Mouse (Mus musculus) kidney, postnatal 4 days (tissue): ENCODE results near the gene Fggy.

ENCODE experiments used
- DNase-seq, 2 experiments: peaks; one replicate each; pipeline ENCODE4 v3.0.0; 2021; ENCODE audit warnings: mixed read lengths in 2 of 2

The Fggy gene

DNA sequence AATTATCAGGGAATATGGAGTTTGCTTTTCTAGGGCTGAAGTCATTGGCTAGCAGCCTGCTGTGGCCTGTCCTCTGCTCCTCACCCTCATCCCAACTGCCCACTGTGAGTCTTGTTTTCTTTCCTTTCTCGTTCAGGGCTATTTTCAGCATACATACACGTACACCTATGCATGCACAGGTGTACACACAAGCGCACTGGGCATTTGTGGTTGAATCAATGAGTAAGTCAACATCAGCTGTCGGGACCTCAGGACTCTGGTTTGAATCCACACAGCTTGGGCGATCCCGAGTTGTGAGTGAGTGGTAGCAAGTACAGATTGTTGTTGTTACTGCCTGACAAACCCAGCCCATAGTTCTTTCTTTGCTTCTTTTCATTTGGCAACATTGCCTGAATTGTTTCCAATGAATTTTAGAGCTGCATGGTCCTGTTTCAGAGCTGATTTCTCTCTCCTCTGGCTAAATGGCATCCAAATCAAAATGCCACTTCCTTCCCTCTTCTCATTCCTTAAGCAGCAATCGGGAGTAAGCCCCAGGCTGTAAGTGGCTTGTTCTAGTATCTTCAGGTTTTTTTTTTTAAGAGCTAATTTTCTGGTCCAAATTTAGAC, 109.1 kb downstream of the Fggy start:
- DNase-seq = no peak

DNA sequence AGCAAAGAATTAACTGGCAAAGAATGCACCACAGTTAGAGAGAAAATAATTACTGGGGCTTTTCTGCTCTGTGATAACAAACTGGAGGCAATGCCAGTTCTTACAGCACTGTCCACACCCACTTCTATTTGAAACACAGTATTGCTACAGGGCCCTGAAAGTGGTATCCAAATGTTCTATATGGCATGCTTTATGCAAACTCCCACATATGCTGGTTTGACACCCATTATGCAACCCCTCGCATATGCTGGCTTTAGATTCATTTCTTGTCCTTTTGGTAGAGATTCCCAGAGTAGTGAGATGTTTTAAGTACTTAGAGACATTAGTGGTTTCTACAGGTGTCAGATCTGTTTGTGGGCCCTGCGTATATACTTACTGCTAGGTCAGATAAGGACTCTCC, 109.6 kb downstream of the Fggy start:
- DNase-seq = no peak

DNA sequence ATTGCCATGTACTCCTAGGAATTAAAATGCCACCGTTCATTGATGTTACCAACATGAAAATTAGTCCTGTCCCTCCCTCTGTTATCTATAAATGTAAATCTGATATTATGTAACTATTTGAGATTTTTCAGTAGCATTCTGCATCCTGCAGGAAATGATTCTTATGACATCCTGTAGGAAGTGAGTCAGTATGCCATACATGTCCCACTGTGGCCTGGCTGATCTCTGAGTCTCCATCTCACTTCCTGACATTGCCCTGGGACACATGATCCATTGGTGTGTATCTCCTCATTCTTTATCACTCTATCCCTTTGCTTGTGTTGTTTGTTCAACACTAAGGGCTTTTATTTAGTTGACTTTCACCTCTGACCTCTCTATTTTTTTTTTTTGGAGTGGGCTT, 110.3 kb downstream of the Fggy start:
- DNase-seq = no peak

DNA sequence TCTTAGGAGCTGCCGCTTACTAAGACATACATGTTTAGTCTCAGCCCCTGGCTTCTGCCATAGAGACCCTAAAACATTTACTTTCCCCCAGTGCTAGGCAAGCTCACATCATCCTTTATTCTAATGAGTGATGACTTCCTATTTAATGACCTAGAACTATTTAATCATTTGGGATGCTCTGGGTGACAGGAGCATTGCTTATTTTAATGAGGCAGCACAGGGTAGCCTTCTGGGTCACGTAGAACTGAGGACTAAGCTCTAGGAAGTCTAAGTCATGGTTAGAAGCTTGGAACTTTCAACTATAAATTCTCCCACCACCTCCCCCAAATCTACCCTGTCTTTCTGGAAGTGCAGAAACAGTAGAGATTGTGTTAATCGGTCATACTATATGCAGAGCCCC, 111.2 kb downstream of the Fggy start:
- no peak for DNase-seq

DNA sequence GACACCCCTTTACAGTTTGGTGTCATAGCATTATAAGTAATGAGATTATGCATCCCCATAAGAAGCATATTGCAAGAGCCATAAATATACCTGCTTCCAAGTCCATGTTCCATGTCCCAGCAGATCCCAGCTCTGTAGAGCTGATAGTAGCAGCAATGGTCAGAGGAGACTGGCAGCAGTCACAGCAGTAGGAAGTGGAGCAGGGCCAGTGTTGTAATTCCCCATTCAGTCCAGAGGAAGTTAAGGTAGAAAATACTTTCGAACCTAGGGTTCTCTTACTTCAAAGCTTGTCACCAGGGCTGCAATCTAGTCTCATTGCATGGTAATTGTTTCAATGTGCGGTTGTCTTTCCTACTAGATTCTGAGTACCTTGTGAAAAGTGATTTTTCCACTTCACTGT, 112.0 kb downstream of the Fggy start:
- no peak for DNase-seq

DNA sequence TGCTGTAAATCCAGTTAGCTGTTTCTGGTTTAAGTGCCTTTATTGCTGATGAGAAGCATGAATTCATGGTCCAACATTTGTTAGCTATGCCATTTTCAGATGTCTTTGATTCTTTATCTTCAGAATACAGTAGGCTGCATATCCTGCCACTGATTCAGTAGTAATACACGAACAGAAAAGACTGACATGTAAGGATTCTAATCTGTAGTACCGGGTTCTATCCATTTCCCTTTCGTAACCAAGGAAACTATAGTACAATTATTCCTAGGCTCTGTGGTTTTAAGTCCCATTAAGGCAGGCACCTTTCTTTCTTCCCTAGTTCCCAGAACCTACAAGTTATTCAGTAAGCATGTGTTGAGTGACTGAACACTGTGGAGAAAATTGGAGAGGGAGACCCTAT, 113.3 kb downstream of the Fggy start:
- no peak for DNase-seq

DNA sequence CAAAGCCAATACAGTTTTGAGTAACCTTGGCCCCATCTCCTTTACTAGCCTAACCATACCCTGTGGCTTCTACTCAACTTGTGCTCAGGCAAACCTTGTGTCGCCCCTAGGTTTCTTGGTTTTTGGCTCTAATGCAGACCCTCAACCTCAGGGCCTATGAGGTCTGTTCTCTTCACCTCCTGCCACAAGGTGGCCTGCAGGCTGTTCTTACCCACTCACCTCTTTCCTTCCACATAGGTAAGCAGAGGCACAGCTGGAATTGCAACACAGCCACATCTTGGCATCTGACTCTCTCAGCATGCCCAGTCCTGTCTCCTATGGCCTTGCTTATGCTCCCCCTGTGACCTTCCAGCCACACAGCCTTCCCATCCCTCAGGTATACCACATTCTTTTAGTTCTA, 114.7 kb downstream of the Fggy start:
- DNase-seq = no peak

DNA sequence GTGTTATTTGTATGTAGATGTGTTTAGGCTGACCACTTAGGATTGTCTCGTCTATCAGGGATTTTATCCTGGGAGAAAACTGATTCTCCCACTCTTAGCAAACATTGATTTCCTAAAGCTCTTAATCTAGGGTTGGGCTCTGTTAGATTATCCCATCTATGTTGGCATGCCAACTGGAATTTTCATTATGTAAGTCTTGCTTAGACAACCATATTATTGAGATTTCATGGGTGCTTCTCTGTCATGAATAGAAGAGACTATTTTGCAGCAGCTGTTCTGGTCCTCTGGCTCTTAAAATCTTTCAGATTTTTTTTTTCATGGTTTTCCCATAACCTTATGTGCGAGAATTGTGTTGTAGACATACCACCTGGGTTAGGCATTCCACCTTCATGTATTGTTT, 119.1 kb downstream of the Fggy start:
- no peak for DNase-seq

DNA sequence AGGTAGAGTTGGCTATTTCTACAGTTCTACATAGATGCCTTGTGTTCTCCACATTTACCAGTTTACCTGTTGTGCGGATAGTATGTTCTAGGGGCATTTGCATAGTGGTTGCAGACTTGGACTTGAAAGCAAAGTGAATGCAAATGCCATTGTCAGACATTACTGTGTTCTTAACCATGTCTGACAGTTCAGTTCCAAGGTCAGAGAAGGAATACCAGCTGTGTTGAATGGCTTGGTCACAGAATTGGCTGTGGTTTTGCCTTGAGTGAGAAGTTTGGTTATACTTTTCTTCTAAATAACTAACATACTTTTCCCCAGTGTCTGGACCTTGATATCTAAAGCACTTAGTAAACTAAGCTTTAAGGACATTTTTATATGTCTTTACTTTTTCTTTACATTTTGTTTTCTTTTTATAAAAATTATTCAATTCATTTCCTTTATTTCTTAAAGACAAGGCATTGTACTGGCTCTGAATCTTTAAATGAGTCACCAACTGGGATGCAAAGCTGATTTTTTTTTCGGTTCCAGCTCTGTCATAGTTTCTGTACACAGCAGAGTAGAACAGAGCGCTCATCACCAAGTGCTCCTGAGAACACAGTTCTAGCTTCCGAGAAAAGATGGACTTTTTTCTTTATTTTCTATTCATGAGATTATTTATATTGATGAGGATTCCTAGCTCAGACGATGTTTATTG, 123.6 kb downstream of the Fggy start:
- no peak for DNase-seq

DNA sequence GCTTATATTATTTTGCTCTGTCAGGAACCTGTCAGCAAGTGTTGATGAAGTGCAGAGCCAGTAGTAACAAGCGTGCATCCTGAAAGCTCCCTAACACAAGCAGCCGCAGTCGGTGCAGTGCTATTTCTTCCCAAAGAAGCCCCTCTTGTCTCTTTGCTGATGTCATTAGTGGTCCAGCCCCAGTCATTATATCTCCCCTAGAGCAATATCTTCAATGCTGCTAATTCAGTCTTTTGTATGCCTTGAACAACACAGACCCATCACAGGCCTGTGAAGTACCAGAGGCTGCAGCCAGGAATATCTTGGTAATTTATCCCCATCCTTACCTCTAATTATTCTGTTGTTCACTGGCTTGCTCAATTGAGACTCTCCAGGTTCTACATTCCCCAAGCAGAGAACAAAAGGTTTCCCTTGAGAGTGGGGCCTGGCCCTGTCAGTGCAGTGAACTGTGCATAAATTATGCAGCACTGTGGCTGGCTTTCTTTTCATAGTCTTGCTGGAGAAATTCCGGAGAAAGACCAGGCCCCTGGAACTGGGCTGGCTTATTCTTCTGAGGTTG, 127.3 kb downstream of the Fggy start:
- DNase-seq = peak; percentile 37 to 57

DNA sequence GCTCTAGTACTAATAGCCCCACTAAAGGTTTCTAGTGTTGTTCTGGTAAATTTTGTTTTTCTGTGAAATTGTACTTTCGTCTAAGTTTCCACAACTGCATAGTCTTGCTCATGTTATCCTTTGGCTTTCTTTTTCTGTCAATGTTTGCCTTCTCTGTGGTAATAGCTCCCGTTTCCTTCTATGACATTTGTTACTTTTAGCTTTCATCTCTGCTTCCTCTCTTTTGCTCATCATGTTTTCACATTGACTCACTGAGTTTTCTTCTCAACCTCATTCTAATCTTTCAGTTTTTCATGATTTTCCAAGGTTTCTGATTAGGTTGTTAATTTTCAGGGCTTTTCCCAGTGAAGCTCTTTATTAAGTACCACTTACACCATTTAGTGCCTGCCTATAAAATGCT, 129.5 kb downstream of the Fggy start:
- DNase-seq = no peak

DNA sequence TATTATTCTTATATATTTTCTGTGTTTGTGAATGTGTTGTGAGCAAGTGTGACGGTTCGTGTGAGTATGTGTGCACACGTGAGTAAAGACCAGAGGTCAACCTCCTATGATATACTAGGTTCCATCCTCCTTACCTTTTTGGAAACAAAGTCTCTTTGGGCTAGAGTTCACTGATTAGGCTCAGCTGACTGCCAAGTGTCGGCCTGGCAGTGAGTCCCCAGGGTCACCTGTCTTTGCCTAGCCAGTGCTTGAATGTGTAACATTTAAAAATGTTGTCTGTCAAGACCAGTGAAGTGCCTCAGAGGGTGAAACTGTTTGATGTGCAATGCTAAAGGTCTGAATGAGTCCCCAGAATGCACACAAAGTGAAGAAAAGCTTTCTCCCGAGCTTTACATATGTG, 130.0 kb downstream of the Fggy start:
- no peak for DNase-seq

DNA sequence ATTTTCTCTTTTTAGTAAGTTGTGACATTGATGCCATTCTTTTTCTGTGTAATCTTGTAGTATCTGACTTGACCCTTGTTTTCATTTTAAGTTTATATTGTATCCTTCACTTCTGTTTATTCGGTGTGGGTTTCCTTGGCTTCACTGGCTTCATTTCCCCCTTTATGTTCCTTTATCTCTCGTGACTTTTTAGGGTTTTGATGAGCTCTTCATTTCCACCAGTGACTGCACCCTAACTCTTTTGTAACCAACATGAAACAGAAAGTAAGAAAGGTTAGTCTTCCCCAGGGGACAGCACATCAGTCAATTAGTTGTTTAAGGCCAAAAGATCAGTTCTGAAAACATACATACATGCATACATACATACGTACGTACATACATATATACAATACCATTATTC, 130.9 kb downstream of the Fggy start:
- DNase-seq = no peak

DNA sequence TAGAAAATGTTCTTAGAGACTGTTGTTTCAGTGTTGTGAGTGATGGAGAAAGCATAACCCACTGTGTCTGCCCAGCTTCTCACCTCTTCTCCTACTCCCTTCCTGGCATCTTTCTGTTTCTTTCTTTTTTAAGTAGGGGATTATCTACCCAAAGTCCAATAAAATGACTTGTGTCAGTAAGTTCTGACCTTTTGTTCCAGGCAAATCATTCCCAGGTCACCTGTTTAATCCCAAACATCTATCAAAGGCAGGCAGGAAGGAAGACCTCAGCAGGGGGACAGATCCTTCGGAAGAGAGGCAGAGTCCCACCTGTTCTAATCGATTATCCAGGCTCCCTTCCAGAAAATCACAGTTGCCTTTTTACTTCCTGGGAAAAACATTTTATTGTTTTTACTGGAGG, 143.1 kb downstream of the Fggy start:
- DNase-seq = no peak

DNA sequence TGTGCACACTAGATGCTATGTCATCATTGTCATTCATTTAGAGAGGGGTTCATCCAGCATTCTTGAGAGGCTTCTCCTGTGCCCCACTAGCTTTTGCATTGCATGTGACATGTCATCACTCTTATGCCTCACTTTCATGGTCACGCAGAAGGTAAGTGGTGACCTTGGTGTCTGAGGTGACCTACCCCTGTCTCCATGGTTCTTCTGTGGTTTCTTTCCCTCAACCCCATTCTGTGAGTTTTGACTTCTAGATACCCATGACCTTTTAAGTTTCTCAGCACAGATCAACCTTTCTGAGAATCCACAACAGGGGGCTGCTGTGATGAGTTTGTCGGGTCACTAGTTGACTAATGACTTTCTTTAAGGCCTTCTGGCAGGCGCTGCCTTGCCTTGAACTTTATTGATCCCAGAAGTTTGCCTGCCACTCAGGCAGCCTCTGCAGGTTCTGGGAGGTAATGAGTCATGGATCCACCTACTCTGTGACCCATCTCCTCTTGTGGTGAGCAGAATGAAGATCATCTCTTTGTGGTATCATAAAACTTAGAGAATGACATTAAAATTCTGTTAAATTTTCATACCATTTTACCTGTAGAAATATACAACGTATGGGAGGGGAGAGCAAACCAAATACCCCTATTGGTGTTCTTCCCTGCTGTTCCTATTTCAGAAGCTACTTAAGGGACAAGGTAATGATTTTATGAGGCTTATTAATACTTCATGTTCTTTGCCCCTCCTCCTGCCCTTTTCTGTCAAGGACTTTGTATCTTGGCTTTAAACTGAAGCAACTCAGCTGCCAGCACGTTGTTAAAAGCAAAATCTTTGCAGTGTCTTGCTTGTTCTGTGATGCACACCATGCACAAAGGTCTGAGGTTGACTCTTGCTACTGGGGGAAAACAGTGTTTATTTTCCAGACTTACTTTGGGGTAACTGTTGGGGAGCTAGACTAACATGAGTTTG, 150.9 kb downstream of the Fggy start:
- no peak for DNase-seq

DNA sequence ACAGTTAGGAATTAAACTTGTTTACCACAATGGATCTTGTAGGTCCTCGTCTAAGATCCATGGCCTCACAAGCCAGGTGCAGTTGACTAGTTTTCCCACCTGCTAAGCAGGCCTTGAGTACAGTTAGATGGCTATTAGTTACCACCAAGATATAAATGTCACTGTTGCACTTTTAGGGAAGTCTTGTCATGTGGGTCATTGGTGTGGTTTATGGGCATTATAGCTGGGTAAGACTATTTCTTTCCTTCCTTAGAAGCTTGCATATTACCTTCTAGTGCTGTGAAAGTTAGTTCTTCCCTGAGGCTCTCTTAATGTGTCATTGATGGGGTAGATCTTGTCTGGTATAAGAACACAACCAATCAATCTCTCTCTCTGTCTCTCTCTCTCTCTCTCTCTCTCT, 152.4 kb downstream of the Fggy start:
- no peak for DNase-seq

DNA sequence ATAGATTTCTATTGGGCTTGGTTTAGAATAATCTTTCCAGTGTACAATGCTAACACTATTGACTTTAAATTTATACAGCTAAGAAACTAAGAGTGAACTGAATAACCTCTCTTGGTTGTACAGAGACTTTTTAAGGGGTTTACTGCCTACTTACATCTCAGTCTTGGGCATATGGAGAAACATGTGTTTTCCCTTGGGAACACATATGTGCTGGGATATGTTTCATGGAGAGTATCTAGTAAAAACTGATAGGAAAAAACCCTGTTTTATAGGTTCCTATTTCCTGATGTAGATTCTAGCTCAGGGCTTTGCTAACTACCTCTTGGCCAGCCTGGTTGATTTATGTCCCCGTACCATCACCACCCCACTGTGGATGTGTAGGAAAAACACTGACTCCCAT, 155.5 kb downstream of the Fggy start:
- no peak for DNase-seq

DNA sequence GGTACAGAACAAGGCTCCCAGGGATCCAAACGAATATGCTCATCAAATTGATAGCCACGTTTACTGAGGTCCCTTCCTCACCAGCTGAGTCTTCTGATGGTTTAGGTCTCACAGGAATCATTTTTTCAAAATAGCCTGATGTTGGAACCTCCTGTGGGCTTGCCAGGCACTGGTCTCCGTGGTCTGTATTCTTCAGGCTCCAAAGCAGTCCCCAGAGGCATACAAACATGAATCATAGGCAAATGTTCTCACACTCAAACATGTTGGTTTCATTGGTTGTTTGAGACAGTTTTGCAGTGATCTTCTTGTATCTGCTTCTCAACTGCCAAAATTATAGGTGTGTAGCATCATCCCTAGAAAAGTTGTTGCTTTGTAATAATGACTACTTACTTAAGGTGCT, 156.0 kb downstream of the Fggy start:
- DNase-seq = no peak

DNA sequence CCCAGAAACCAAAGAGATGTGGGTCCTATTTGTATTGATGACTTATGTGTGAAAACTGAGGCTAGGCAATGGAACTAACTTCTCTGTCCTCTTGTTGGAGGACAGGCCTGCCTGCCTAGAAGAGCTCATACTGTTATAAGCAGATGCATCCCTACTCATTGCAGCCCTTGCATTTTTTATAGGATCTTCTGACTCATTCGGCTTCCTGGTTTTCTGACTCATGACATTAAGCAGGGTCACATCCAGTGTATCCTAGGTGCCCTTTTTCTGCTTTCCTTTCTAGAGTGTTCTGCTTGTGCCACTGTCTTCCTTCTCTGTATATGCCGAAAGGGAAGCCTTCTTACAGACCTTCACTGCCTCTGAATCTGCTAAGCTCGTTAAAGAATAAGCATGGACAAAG, 158.8 kb downstream of the Fggy start:
- DNase-seq = no peak

DNA sequence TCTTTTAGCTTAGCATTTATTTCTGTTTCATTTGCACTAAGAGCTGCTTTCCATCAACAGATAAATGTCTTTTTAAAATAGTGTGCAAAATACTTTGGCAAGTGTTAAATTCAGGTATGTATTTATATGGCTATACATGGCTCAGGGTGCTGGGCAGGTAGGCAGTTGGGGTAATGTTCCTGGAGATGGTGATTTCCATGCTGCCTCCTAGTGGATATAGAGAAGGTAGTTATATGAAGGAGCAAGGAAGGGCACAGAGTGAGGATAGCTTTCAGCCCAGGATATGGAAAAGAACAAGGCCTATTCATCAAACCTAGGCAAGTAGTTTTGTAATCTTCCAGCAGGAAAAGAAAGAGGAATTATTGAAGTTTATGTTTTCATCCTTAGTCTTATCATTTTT, 166.3 kb downstream of the Fggy start:
- DNase-seq = no peak

DNA sequence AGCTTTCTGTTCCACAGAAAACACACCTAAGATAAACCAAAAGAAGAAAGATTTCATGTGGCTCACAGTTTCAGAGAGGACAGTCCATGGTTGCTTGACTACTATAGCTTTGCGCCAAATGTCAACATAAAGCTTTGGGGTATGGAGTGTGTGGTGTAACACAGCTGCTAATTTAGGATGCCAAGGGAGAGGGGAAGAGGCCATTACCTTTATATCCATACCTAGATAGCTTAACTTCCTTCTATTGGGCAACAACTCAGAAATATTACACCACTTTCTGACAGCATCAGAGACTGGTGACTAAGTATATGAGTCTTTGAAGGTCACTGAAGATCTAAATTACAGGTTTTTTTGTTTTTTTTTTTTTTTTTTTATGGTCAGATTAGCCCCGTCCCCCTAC, 169.1 kb downstream of the Fggy start:
- DNase-seq = no peak

DNA sequence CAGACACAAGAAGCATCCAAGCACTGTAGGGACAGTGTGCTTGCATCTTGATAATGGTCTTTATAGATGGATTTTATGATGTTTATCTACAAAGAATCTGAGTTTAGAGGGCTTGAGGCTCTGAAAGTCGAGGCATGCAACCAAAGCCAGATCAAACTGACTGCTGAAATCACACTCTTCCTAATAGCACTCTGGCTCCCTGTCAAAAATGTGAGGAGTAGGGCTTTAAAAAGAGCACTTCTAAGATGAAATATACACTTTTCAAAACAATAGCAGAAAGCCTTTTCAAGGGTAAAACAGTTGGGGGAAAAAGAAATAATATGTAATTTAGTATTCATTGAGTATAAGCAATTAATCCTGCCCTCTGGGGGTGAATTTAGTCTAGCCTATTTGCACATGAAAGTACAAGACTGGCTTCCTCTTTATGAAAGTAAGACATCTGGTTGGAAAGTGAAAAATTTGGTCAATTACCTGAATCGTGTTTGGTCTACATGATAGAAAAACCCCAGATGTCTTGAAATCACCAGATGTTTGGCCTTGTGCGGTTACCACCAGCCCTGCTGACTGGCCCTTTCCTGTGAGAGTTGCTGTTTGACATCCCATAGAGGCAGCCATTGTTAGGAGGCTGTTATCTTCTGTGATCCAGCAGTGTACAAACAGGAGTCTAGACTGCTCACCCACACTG, 172.0 kb downstream of the Fggy start:
- no peak for DNase-seq

DNA sequence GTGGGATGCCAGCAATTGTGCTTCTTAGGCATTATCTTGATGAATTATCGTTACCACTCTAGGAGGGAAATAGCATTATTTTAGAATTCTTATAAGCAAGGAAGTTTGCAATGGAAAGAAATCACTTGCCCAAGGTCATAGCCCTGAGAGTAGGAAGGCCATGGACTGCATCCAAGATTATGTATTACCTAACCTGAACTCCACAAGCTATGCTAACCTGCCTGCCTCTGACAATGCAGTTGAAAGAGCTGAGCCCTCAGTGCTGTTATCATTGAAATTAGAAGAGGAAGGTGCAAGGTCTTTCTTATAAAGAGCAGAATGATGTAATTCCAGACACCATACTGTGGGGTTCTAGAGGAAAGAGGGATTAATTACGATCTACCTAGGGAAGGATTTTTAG, 173.8 kb downstream of the Fggy start:
- no peak for DNase-seq
